Mouse (Mus musculus) thymus, postnatal 25 days (tissue): ENCODE data around the gene Tmem182.

Experiments
- DNase-seq: peaks from one replicate; pipeline ENCODE4 v3.0.0; 2022

Gene Tmem182

DNA sequence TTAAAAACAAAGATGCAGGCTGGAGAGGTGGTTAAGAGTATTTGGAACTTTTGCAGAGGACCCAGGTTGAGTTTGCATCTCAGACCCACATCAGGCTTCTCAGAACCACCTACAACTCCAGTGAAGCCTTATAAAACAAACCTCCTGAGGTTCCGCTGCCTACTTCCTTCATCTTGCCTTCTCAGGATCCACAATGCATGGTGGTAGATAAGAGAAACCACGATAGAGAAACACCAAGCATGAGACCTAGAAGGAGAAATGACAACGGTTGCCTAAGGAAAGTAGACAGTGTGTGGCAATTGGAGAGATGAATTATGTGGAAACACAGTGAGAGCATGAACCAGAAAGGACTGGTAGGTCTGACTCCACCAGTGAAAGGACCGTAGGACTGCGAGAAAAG lies 4.5 kb upstream of the Tmem182 start:
- no peak for DNase-seq

DNA sequence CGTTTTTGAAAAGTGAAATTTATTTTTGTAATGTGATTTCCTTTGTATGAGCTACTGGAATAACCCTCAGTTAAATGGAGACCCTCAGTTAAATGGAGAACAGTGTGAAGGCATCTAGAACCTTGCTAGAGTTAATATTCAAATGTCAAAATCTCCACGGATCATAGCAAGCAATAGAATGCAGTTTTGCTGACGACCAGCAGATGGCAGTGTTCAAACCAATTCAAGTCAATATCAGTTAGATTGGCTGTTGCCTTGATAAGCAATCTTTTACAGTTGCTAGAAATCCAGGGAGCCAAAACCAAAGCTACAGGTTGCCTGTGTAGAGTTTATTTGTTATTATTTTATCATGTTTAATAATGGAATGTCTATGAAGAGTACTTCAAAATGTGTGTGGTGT lies 2.6 kb upstream of the Tmem182 start:
- peak; percentile 31 for DNase-seq

DNA sequence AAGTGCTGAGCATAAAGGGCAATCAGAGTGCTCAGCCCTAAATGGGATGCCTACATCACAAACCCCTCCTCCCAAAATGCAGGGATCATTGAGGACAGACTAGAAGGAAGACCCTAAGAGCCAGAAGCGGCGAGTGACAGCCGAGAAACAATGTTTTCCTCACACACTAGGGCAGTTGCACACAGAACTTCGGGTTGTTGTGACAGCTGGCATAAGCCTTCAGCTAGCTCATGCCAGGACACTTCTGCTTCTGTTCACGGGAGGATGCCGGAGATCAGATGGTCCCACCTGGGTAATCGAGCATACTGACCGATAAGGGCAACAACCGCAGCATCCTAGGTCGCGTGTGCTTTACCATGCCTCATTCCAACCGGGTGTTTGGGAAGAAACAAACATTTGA lies 1.3 kb upstream of the Tmem182 start:
- no peak for DNase-seq

GRCm38 (mm10) chr1:40805891-40806290 lies 490 bp downstream of the Tmem182 start:
- no peak for DNase-seq

- no peak for DNase-seq
Observed at GRCm38 (mm10) chr1:40808643-40809042, 3.2 kb downstream of the Tmem182 start.

- DNase-seq: no peak
Observed at GRCm38 (mm10) chr1:40815071-40815845, 9.9 kb downstream of the Tmem182 start.

GRCm38 (mm10) chr1:40824517-40824916 lies 19.1 kb downstream of the Tmem182 start:
- no peak for DNase-seq

DNA sequence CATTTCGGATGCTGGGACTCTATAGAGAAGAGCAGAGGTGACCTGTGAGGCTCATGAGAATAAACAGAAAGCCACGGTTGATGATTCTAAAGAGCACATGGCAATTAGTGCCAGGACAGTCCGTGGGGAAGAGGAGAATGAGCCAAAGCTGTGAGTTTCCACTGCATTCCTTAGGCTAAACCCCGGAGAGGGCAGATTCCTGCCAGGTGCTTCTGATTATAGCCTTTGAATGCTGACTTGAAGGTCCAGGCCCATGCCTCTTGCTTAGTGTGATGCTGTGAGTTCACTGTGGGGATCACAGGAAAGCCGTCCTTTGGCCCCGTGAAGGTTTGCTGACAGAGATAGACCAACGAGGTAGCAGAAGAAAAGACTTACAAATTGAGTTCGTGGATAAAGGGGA lies 19.5 kb downstream of the Tmem182 start:
- DNase-seq: no peak

DNA sequence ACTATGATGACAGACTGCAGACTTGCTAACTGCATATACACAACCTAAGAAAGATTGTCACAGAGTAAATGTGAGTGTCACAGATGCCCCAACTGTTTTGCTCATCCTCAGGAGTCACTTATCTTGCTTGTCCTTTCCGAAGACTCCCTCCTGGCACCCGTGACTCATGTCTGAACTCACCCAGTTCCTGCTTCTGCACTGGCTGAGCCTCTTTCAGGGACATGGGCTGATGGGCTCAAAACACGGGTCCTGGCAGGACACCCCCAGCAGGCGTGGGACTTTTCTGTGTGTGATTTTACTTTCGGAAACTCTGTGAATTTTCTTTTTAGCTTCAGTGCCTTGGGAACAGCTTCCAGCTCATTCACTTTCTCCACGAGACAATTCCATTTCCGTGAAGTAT lies 20.4 kb downstream of the Tmem182 start:
- DNase-seq: no peak

GRCm38 (mm10) chr1:40829213-40829914 lies 24.0 kb downstream of the Tmem182 start:
- DNase-seq: no peak

DNA sequence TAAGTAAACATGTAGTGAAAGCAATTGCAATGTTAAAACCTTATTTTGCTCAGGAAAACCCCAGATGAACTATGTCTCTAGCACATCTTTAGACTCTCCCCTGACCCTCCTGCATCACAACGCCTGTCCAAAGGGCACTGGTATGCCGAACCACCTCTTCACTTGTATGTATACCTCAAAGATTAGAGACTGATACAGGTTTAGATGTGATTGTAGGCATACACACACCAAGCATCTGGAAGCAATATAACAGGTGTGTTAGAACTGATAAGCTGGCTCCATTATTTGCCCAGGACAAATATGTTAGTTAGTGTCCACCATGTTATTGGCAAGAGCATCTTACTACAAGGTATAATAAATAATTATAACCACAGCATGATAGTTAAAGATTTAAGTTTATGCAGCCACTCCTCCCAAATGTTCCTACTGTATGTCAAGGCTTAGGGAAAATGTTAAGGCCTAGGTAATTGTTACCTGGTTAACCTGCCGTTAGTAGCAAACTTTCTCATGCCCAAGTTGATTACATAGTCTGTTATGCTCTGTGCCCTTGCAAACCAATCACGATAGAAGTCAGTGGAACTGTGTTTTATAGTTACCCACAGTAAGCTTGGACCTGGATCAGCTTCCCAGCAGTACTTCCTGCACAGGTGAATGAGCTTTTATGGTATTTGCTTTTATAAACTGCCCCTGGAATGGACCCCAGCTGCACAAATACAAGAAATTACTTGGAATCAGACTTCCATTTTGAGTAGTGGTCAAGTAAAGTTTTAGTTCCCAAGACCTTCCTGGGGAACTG lies 25.5 kb downstream of the Tmem182 start:
- no peak for DNase-seq

DNA sequence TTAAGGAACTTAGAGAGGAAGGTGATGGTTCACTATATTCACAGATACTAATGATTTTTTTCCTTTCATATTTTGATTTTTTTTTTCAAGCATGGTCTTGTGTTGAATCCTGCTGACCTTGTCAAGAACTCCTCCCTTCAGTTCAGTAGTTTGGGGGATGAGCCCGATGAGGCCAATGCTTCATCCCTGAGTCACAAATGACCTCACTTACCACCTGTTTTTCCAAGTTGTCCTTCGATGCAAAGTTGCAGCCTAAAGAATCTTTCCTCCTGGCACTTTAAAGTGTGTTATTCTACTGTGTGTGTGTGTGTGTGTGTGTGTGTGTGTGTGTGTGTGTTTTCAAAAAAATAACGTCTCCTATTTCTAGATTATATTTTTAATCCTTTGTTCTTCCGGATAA lies 30.1 kb downstream of the Tmem182 start:
- no peak for DNase-seq

DNA sequence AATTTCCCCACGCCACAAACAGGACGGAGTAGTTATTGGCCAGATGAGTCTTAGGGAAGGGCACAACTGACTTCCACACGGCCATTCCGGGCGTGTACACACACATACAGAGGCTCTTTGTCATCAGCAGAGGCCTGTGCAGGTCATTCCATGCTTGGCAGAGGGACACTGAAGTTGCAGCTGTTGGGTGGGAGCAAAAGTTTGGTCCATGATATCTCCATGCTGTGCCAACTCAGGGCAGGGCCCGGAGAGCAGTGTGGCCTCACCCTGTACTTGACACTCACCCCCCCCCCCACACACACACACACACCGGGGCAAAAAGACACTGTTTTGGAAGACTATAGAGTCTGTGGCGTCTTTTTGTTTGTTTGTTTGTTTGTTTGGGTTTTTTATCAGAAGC lies 35.2 kb downstream of the Tmem182 start:
- DNase-seq: no peak

DNA sequence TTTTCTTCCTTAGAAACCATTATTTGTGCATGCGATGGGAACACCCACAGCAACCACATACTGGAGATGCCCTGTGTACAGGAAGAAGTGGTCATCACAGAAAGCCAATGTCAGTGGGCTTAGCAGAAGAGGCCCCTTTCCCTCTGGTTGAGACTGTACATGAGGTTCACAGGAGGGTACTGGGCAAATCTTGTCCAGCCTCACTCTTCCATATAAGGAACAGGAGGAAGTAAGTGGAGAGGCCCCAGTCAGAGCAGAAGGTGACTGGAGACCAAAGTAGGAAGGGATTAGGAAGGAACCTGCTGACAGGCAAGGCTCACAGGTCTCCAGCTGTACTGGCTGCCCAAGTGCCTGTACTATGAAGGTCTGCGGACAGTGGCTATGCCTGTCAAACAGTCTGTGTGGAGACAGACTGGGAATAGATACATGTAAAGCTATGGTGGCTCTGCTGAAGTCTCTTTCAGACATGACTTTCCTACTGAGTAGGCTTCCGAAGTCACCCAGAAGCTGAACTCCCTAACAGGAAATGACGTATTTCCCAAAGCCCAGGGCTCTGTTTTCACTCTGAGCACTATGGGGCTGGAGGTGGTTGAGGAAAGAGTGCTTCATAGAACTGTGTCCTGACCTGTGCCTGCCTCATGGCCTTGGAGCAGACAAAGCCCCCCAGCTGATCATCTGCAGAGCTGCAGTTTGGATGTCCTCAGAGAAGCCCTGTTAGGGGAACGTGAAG lies 35.8 kb downstream of the Tmem182 start:
- DNase-seq: no peak

DNA sequence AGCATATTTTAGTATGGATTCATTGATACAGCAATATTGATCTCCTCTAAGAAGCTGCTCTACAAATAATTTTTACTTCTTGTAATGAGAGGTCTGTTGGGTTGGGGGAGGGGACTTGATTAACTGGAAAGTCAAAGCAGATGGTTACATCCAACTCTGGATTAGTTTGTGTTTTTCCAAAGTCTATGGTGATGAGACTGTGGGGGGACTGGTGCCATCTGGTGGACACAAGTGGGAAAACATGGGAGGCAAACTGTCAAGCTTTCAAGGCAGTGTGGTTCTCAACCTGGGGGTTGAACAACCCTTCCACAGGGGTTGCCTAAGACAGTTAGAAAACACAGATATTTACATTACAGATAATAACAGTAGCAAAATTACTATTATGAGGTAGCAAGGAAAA lies 39.2 kb downstream of the Tmem182 start:
- peak; percentile 17 for DNase-seq

DNA sequence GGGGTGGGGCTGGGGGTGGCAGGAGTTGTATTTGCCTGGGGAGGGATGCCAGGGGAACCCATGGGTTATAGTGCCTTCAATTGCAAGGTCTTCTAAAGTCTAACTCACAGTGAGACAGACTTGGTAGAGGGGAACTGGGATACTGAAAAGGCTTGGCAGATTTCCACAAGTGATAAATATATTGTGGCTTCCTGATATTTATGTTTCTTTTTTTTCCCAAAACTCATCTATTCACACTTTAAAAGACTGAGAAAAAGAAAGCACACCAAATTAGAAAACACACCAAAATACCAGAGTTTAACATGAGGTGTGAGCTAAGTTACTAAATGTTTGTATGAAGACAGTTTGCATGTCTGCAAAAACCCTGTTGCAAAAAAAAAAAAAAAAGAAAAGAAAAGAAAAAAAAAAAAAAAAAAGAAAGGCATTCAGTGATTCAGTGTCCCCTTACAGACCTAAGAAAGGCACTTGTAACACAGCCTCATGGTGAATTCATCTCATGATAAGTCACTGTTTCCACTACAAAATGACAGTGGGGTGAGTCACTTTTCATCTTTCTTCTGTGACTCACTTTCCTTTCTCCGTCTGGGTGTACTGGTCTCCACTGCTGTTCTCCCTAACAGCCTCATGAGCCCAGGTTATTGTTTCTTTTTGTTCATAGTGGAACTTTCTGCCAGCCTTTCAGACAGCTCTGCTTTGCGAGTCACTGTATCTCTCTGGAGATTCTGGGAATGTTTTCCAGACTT lies 42.0 kb downstream of the Tmem182 start:
- DNase-seq: no peak

DNA sequence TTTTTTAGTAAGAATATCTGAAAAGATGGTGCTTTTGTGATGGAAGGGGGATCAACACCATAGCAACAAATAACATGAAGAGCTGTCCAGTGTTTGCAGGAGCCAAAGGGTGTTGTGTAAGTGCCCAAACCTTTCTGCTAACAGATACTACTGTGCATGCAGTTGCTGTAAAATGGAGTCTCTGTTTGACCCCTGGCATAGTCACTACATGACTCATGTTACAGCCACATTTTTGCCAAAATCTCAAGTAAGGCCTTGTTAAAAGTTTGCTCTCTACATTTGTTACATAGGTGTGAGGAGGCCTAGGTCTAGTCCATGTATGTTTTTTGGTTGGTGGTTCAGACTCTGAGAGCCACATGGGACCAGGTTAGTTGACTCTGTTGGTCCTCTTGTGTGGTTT lies 45.9 kb downstream of the Tmem182 start:
- DNase-seq: no peak

DNA sequence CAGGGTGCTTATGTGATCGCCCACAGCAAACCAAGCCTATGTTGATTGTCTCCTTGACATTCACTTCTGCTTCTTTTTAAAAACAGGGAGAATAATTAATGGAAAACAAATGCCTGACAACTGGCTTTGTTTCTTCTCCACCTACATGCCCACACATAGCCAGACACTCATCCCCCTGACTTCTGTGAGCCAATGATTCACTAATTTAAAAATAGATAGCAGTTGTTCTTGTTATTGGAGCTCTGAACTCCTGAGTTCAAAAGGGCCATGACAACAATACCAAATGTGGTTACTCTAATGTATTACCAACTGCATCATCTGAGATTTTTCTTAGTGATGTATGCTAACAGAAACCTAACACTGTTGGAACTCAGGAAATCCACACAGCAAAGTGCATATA lies 49.9 kb downstream of the Tmem182 start:
- DNase-seq: no peak

- DNase-seq: no peak
Observed at GRCm38 (mm10) chr1:40856846-40857636, 51.6 kb downstream of the Tmem182 start.

GRCm38 (mm10) chr1:40865043-40865442 lies 59.6 kb downstream of the Tmem182 start:
- DNase-seq: no peak

- DNase-seq: no peak
Observed at GRCm38 (mm10) chr1:40867106-40867505, 61.7 kb downstream of the Tmem182 start.
